Mouse (Mus musculus): Measurements from ENCODE around the gene Slc16a6. TPM values are rescaled to one million over a fixed set of nuclear protein-coding genes. Genes with fewer than 3 reads are reported as not detected.

The Slc16a6 gene
- polyA plus RNA-seq, 1 experiment from 2014 or later, result 5.9 TPM

DNA sequence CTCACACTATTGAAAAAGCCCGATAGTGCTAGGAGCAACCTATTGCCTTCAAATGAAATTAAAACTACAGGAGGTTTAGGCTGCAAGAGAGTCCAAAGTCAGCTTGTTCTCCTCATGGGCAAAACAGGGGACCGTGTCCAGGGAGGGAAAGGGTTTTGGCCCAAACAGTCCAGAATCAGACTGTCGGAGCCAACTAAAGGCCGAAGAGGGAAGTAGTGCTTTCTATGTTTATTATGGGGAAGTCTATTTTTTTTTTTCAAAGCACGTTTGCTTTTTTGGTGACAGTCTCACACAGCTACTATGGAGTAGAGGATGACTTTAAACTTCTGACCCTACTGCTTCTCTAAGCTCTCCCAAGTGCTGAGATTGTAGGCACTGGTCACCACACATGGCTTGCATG lies 5.3 kb downstream of the Slc16a6 start:
- Histone ChIP-seq H3K9me3 (ENCODE audit: low read depth, low read length) (no peaks in the 10 kb centered on the region), H3K27me3 (ENCODE audit: insufficient read depth, low read length) (peaks cover 5% of the 10 kb centered on the region; the same call in 1 of the 2 replicates)

DNA sequence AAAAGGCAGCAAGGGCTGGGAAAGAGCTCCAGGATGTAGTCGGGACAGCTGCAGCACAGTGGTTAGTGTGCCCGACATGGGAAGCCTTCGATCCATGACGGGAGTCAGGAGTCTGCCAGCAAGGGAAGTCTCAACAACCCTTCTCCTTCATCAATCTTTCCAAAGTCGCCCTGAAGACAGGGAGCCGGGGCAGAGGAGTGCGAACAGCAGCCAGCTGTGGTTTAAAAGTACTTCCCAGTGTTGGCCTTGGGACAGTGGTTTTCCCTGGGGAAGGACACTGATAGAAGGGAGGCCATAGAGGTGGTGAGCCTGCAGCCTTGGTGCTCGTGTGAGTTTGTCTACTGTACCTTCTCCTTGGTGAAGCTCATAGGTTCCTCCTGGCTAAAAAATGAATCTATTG lies 6.4 kb downstream of the Slc16a6 start:
- ATAC-seq (ENCODE audit: insufficient read depth) (no peak), DNase-seq (peak; percentile 25)
- Histone ChIP-seq H3K36me3 (ENCODE audit: insufficient read depth) (0 out of 2 replicates have a peak, but pooled peaks cover 9% of the 10 kb centered on the region), H3K9me3 (ENCODE audit: low read depth, low read length) (no peaks in the 10 kb centered on the region), H3K4me1 (ENCODE audit: insufficient read depth) (no peaks in the 10 kb centered on the region), H3K27me3 (ENCODE audit: insufficient read depth, low read length) (0 out of 2 replicates have a peak, but pooled peaks cover 2% of the 10 kb centered on the region), H3K4me2 (no peak overlapping the region), H3K4me3 (ENCODE audit: low read depth, low read length) (no peak overlapping the region), H3K27ac (ENCODE audit: low read depth) (no peak overlapping the region), H3K9ac (no peak overlapping the region)
- WGBS, result 35% methylated on average over 8 of the region's 8 CpGs
- no peak for TF ChIP-seq CTCF (IDR thresholded peaks at IDR 0.05; ENCODE audit: low read depth)

More for the DNA sequence above, 5.3 kb downstream of the Slc16a6 start:
- no peaks in the 10 kb centered on the region for H3K36me3 ChIP-seq (ENCODE audit: insufficient read depth)
- no peak overlapping the region for H3K4me3 ChIP-seq (ENCODE audit: low read depth, low read length)
- ATAC-seq (ENCODE audit: insufficient read depth) (no peak), DNase-seq (peak; percentile 15)
- no peak overlapping the region for H3K27ac ChIP-seq (ENCODE audit: low read depth)
- no peak for TF ChIP-seq CTCF (IDR thresholded peaks at IDR 0.05; ENCODE audit: low read depth)
- no peaks in the 10 kb centered on the region for H3K4me1 ChIP-seq (ENCODE audit: insufficient read depth)
- H3K9ac ChIP-seq, result no peak overlapping the region
- H3K4me2 ChIP-seq, result no peak overlapping the region
- 59% methylated on average over 5 of the region's 5 CpGs for WGBS

DNA sequence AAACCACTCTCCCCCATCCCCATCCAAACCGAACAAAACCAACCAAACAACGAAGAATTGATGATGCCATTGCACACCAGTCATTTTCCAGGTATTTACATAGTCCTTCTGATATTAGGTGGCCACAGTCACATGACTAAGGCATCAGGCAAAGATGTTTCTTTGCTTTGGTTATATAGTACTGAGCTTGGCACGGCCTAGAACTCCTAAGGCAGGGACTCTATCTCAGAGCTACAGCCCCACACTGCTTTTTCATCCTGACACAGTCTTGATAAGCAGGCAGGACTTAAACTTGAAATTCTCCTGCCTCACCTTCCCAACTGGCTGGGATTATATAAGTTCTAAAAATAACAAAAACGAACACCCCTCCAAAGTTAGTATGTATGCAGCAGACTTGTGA lies 8.3 kb downstream of the Slc16a6 start:
- TF ChIP-seq CTCF (IDR thresholded peaks at IDR 0.05; ENCODE audit: low read depth), result no peak
- no peak overlapping the region for H3K27ac ChIP-seq (ENCODE audit: low read depth)
- no peak overlapping the region for H3K9ac ChIP-seq
- H3K27me3 ChIP-seq (ENCODE audit: insufficient read depth, low read length), result no peaks in the 10 kb centered on the region
- H3K4me1 ChIP-seq (ENCODE audit: insufficient read depth), result no peaks in the 10 kb centered on the region
- 84% methylated on average over 4 of the region's 4 CpGs for WGBS
- no peak overlapping the region for H3K4me2 ChIP-seq
- no peak for ATAC-seq (ENCODE audit: insufficient read depth)
- H3K36me3 ChIP-seq (ENCODE audit: insufficient read depth), result 0 out of 2 replicates have a peak, but pooled peaks cover 15% of the 10 kb centered on the region
- no peak for DNase-seq
- H3K4me3 ChIP-seq (ENCODE audit: low read depth, low read length), result no peak overlapping the region
- H3K9me3 ChIP-seq (ENCODE audit: low read depth, low read length), result no peaks in the 10 kb centered on the region

DNA sequence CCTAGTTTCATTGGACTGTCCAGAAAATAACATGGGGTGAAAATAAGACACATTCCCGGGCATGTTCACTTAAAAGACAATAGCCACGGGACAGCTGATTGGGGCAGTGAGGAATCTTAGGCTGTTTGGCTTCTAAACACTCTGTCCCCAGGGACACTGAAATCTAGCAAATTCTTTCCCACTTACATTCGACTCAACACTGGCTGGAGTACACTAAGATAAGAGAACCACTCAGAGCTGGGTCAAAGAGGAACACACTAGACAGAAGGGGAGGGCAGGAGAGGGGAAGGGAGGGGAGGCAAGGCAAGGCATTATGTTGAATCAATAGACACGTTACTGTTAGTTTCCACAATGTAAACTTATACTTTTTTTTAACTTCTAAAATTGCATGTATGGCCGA lies 12.8 kb downstream of the Slc16a6 start:
- Histone ChIP-seq H3K9ac (no peak overlapping the region), H3K27ac (ENCODE audit: low read depth) (no peak overlapping the region), H3K9me3 (ENCODE audit: low read depth, low read length) (no peaks in the 10 kb centered on the region), H3K4me3 (ENCODE audit: low read depth, low read length) (no peak overlapping the region), H3K4me1 (ENCODE audit: insufficient read depth) (no peaks in the 10 kb centered on the region), H3K4me2 (no peak overlapping the region), H3K27me3 (ENCODE audit: insufficient read depth, low read length) (no peaks in the 10 kb centered on the region), H3K36me3 (ENCODE audit: insufficient read depth) (peaks cover 26% of the 10 kb centered on the region)
- DNase-seq, result no peak
- WGBS, result 29% methylated on average over 5 of the region's 5 CpGs
- TF ChIP-seq CTCF (IDR thresholded peaks at IDR 0.05; ENCODE audit: low read depth), result no peak
- ATAC-seq (ENCODE audit: insufficient read depth), result no peak

DNA sequence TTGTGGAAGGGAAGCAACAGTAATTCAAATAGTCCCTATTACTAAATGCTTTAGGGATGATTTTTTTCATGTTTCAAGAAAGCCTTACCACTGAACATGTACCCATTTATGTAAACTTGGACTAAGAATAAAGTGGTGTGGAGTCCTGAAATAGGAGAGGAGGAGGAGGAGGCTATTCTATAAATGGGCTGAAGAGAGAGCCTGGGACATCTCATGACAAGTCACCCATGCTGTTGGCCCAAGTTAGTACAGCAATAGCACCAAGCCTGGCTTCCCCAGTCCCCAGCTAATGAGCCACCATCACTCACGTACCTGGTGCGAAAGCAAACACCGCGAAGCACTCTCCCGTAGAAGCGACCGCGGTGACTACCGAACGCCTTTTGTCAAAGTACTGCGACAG lies 15.2 kb downstream of the Slc16a6 start:
- H3K27ac ChIP-seq (ENCODE audit: low read depth), result no peak overlapping the region
- 95% methylated on average over 11 of the region's 11 CpGs for WGBS
- H3K36me3 ChIP-seq (ENCODE audit: insufficient read depth), result peaks cover 31% of the 10 kb centered on the region
- no peaks in the 10 kb centered on the region for H3K4me1 ChIP-seq (ENCODE audit: insufficient read depth)
- no peak for ATAC-seq (ENCODE audit: insufficient read depth)
- no peak for TF ChIP-seq CTCF (IDR thresholded peaks at IDR 0.05; ENCODE audit: low read depth)
- no peak overlapping the region for H3K4me3 ChIP-seq (ENCODE audit: low read depth, low read length)
- no peak for DNase-seq
- no peak overlapping the region for H3K9ac ChIP-seq
- no peak overlapping the region for H3K4me2 ChIP-seq
- H3K27me3 ChIP-seq (ENCODE audit: insufficient read depth, low read length), result no peaks in the 10 kb centered on the region
- no peaks in the 10 kb centered on the region for H3K9me3 ChIP-seq (ENCODE audit: low read depth, low read length)

DNA sequence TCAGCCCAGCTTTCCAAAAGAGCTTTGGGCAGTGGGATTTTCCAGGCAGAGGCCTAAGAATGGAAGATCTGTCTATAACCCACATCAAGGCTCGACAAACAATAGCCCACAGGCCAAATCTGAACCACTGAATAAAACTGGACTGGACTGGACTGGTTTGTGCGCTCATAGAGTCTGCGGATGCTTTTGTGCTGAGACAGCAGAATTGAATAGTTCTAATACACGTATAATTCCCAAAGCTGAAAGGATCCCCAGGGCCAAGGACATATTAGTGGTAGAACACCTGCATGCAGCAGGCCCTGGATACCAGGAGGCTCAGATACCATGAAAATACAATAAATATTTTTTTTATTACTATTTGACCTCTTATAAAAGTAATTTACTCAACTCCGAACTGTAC lies 17.1 kb downstream of the Slc16a6 start:
- Histone ChIP-seq H3K9me3 (ENCODE audit: low read depth, low read length) (no peaks in the 10 kb centered on the region), H3K9ac (no peak overlapping the region), H3K27me3 (ENCODE audit: insufficient read depth, low read length) (no peaks in the 10 kb centered on the region), H3K36me3 (ENCODE audit: insufficient read depth) (peaks cover 29% of the 10 kb centered on the region), H3K27ac (ENCODE audit: low read depth) (no peak overlapping the region), H3K4me1 (ENCODE audit: insufficient read depth) (no peaks in the 10 kb centered on the region), H3K4me2 (no peak overlapping the region), H3K4me3 (ENCODE audit: low read depth, low read length) (no peak overlapping the region)
- TF ChIP-seq CTCF (IDR thresholded peaks at IDR 0.05; ENCODE audit: low read depth), result no peak
- DNase-seq (no peak), ATAC-seq (ENCODE audit: insufficient read depth) (no peak)
- WGBS, result 88% methylated on average over 5 of the region's 5 CpGs

DNA sequence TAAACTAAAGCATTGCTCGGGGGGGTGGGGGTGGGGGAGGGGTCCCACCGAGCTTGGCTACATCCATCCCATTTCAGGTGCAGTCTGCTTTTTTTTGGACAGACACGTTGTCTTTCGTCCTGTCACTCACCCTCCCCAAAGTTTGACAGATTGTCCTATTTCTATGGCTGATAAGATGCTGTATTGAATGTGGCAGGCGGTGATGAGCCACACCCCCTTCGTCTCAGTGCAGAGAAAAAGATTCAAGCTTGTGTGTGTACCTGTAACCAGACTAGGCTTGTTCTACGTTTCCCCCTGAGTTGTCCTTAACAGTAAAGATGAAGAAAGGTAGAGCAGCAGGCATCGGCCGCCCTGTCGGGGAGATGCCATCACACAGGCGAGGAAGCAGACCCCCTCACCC lies 22.2 kb downstream of the Slc16a6 start:
- Histone ChIP-seq H3K4me3 (ENCODE audit: low read depth, low read length) (no peak overlapping the region), H3K9me3 (ENCODE audit: low read depth, low read length) (no peaks in the 10 kb centered on the region), H3K36me3 (ENCODE audit: insufficient read depth) (peaks cover 23% of the 10 kb centered on the region), H3K4me1 (ENCODE audit: insufficient read depth) (no peaks in the 10 kb centered on the region), H3K4me2 (no peak overlapping the region), H3K27ac (ENCODE audit: low read depth) (no peak overlapping the region), H3K9ac (no peak overlapping the region), H3K27me3 (ENCODE audit: insufficient read depth, low read length) (no peaks in the 10 kb centered on the region)
- 78% methylated on average over 11 of the region's 11 CpGs for WGBS
- TF ChIP-seq CTCF (IDR thresholded peaks at IDR 0.05; ENCODE audit: low read depth), result no peak
- ATAC-seq (ENCODE audit: insufficient read depth) (no peak), DNase-seq (no peak)

All from lung, embryonic 14.5 days (tissue).